Mouse (Mus musculus) kidney, embryonic 16.5 days (tissue): ENCODE measurements around the gene Prkab2. TPM values are rescaled to one million over a fixed set of nuclear protein-coding genes. Genes with fewer than 3 reads are reported as not detected.

Experiments
- ATAC-seq: fragments of 200-750 bp; cut with Nextera tagmentation; 2 replicates; pipeline ENCODE4 v1.8.0; 2017; ENCODE audit warnings: moderate TSS enrichment; ENCODE audit not compliant: low FRiP score, low TSS enrichment
- H3K27ac ChIP-seq: fragments of 300-500 bp; sonication (generic); 2 replicates; pipeline ENCODE4 v1.5.1; 2014; ENCODE audit warnings: low read length
- H3K27me3 ChIP-seq: fragments of 300-500 bp; sonication (generic); 2 replicates; pipeline ENCODE4 v1.6.1; 2014; ENCODE audit warnings: low read length, control low read depth, mixed read lengths; ENCODE audit not compliant: insufficient read depth
- H3K36me3 ChIP-seq: fragments of 300-500 bp; sonication (generic); 2 replicates; pipeline ENCODE4 v1.6.1; 2014; ENCODE audit warnings: low read length, control low read depth, mixed read lengths; ENCODE audit not compliant: insufficient read depth
- H3K4me1 ChIP-seq: fragments of 300-500 bp; sonication (generic); 2 replicates; pipeline ENCODE4 v1.6.1; 2014; ENCODE audit warnings: low read length, control low read depth, mixed read lengths; ENCODE audit not compliant: insufficient read depth
- H3K4me2 ChIP-seq: fragments of 300-500 bp; sonication (generic); replicated peaks from 2 replicates; pipeline ENCODE4 v1.6.1; 2014; ENCODE audit warnings: low read depth, low read length
- H3K4me3 ChIP-seq: fragments of 300-500 bp; sonication (generic); 2 replicates; pipeline ENCODE4 v1.5.1; 2014; ENCODE audit warnings: mild to moderate bottlenecking, low read length
- H3K9ac ChIP-seq: fragments of 300-500 bp; sonication (generic); replicated peaks from 2 replicates; pipeline ENCODE4 v1.6.1; 2014; ENCODE audit warnings: low read length
- H3K9me3 ChIP-seq: fragments of 300-500 bp; sonication (generic); 2 replicates; pipeline ENCODE4 v1.6.1; 2016; ENCODE audit warnings: low read length, control low read depth
- WGBS: fragments of 180-500 bp; shearing (Covaris S2); extraction: QIAGEN DNeasy Blood & Tissue Kit; methylation state at CpG from one replicate; pipeline ENCODE4 v1.1.7; 2014; 5-methylcytosine and 5-hydroxymethylcytosine counted together
- polyA plus RNA-seq: library from polyadenylated mRNA; unstranded; fragments of >200 nt; fragmentation: Nextera tagmentation; extraction: Ambion mirVana; gene quantifications from 2 replicates; pipeline ENCODE4 v1.2.1, GENCODE M21; 2015

The Prkab2 gene
- 6.4 and 6.9 TPM in 2 replicates for polyA plus RNA-seq

- Histone ChIP-seq H3K4me1 (peaks cover 16% of the 10 kb centered on the region), H3K9me3 (peaks cover 3% of the 10 kb centered on the region; the same call in 1 of the 2 replicates), H3K36me3 (no peaks in the 10 kb centered on the region), H3K9ac (peak within 1 kb of the TSS; percentile 83), H3K27ac (peak within 1 kb of the TSS; percentile 58; the same call in 1 of the 2 replicates), H3K27me3 (no peaks in the 10 kb centered on the region), H3K4me2 (peak within 1 kb of the TSS; percentile 87), H3K4me3 (peak within 1 kb of the TSS; percentile 90)
- peak; percentile 96 for ATAC-seq
- 2% methylated on average over 49 of the region's 51 CpGs for WGBS
Measured at GRCm38 (mm10) chr3:97657655-97658411, at the start of gene Prkab2. Prkab2 (plus strand) TSS chr3:97658193.

- WGBS = 4% methylated on average over 20 of the region's 20 CpGs
- H3K9me3 ChIP-seq = no peaks in the 10 kb centered on the region
- peak overlapping the region; percentile 57 for H3K4me2 ChIP-seq
- H3K27me3 ChIP-seq = no peaks in the 10 kb centered on the region
- H3K27ac ChIP-seq = peak overlapping the region; percentile 92
- peak overlapping the region; percentile 86 for H3K9ac ChIP-seq
- H3K4me3 ChIP-seq = peak overlapping the region; percentile 70
- H3K36me3 ChIP-seq = no peaks in the 10 kb centered on the region
- H3K4me1 ChIP-seq = 0 out of 2 replicates have a peak, but pooled peaks cover 4% of the 10 kb centered on the region
- no peak; the same call in 1 of the 2 replicates for ATAC-seq
Measured at GRCm38 (mm10) chr3:97609201-97609844, 48.7 kb upstream of the Prkab2 start.

GRCm38 (mm10) chr3:97609845-97610410, 48.1 kb upstream of the Prkab2 start, which contains the start of gene Chd1l:
Chd1l (minus strand) TSS chr3:97610203.
- Histone ChIP-seq H3K9ac (peak within 1 kb of the TSS; percentile 86), H3K9me3 (no peaks in the 10 kb centered on the region), H3K4me1 (0 out of 2 replicates have a peak, but pooled peaks cover 4% of the 10 kb centered on the region), H3K27me3 (no peaks in the 10 kb centered on the region), H3K4me2 (peak within 1 kb of the TSS; percentile 57), H3K36me3 (no peaks in the 10 kb centered on the region), H3K4me3 (peak within 1 kb of the TSS; percentile 70), H3K27ac (peak within 1 kb of the TSS; percentile 92)
- peak; percentile 93 for ATAC-seq
- WGBS = under 1% methylated on average over 56 of the region's 56 CpGs

- Histone ChIP-seq H3K4me3 (no peak overlapping the region), H3K9me3 (no peaks in the 10 kb centered on the region), H3K27me3 (no peaks in the 10 kb centered on the region), H3K27ac (no peak overlapping the region), H3K9ac (no peak overlapping the region), H3K4me2 (no peak overlapping the region), H3K4me1 (0 out of 2 replicates have a peak, but pooled peaks cover 4% of the 10 kb centered on the region), H3K36me3 (no peaks in the 10 kb centered on the region)
- 81% methylated on average over 6 of the region's 6 CpGs for WGBS
- no peak for ATAC-seq
Measured at GRCm38 (mm10) chr3:97611021-97611420, 47.0 kb upstream of the Prkab2 start.

GRCm38 (mm10) chr3:97615154-97615553, 42.8 kb upstream of the Prkab2 start:
- no peaks in the 10 kb centered on the region for H3K27me3 ChIP-seq
- no peak overlapping the region for H3K4me3 ChIP-seq
- WGBS = 3% methylated on average over 1 of the region's 1 CpGs
- no peaks in the 10 kb centered on the region for H3K4me1 ChIP-seq
- no peaks in the 10 kb centered on the region for H3K36me3 ChIP-seq
- H3K4me2 ChIP-seq = no peak overlapping the region
- no peak overlapping the region for H3K27ac ChIP-seq
- no peak for ATAC-seq
- no peaks in the 10 kb centered on the region for H3K9me3 ChIP-seq
- no peak overlapping the region for H3K9ac ChIP-seq

- WGBS = 87% methylated on average over 4 of the region's 4 CpGs
- no peak overlapping the region for H3K9ac ChIP-seq
- no peaks in the 10 kb centered on the region for H3K27me3 ChIP-seq
- no peaks in the 10 kb centered on the region for H3K36me3 ChIP-seq
- H3K27ac ChIP-seq = no peak overlapping the region
- ATAC-seq = no peak
- H3K9me3 ChIP-seq = no peaks in the 10 kb centered on the region
- H3K4me2 ChIP-seq = no peak overlapping the region
- H3K4me3 ChIP-seq = no peak overlapping the region
- H3K4me1 ChIP-seq = no peaks in the 10 kb centered on the region
Measured at GRCm38 (mm10) chr3:97615933-97616332, 42.1 kb upstream of the Prkab2 start.

GRCm38 (mm10) chr3:97617091-97617825, 40.7 kb upstream of the Prkab2 start:
- Histone ChIP-seq H3K4me2 (no peak overlapping the region), H3K9ac (no peak overlapping the region), H3K9me3 (no peaks in the 10 kb centered on the region), H3K27ac (no peak overlapping the region), H3K4me1 (no peaks in the 10 kb centered on the region), H3K36me3 (no peaks in the 10 kb centered on the region), H3K27me3 (no peaks in the 10 kb centered on the region), H3K4me3 (no peak overlapping the region)
- 91% methylated on average over 19 of the region's 19 CpGs for WGBS
- no peak for ATAC-seq

GRCm38 (mm10) chr3:97617899-97618298, 40.1 kb upstream of the Prkab2 start:
- Histone ChIP-seq H3K9me3 (no peaks in the 10 kb centered on the region), H3K4me2 (no peak overlapping the region), H3K4me1 (no peaks in the 10 kb centered on the region), H3K27me3 (no peaks in the 10 kb centered on the region), H3K36me3 (no peaks in the 10 kb centered on the region), H3K9ac (no peak overlapping the region), H3K4me3 (no peak overlapping the region), H3K27ac (no peak overlapping the region)
- WGBS = 77% methylated on average over 8 of the region's 8 CpGs
- ATAC-seq = no peak

- no peaks in the 10 kb centered on the region for H3K27me3 ChIP-seq
- ATAC-seq = no peak
- H3K4me3 ChIP-seq = no peak overlapping the region
- H3K4me1 ChIP-seq = no peaks in the 10 kb centered on the region
- H3K9ac ChIP-seq = no peak overlapping the region
- no peak overlapping the region for H3K4me2 ChIP-seq
- 87% methylated on average over 4 of the region's 4 CpGs for WGBS
- H3K9me3 ChIP-seq = no peaks in the 10 kb centered on the region
- no peaks in the 10 kb centered on the region for H3K36me3 ChIP-seq
- no peak overlapping the region for H3K27ac ChIP-seq
Measured at GRCm38 (mm10) chr3:97620657-97621056, 37.3 kb upstream of the Prkab2 start.
